Mouse (Mus musculus): ENCODE data around the gene Psmc5.

Gene Psmc5

DNA sequence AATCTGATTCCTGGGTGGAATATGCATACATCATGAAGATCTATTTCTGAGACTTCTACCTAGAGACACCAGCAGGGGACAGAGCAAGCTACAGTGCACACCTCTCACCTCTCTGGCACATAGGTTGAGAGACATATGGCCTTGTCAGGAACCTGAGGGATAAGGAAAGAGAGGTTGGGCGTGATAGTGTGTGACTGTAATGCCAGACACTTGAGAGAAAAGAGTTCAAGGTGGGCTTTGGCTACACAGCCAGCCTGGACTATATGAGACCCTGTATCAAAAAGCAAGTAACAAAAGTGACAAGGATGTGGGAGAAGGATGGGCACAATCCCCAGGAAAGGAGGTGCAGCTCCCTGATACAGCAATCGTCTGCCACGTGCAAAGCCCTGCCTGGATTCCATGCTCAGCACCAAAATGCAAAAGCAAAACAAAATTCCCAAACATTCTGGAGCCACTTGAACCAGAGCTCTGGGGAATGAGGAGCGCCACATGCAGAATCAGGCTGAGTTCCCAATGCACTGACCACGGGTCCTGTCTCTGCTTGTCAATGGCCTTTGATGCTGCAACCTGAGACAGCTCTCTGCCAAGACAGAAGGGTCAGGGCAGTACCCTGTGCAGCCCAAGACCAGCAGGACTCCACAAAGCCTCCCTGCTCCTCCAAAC lies 15.3 kb downstream of the Psmc5 start:
- DNase-seq, result no peak

DNA sequence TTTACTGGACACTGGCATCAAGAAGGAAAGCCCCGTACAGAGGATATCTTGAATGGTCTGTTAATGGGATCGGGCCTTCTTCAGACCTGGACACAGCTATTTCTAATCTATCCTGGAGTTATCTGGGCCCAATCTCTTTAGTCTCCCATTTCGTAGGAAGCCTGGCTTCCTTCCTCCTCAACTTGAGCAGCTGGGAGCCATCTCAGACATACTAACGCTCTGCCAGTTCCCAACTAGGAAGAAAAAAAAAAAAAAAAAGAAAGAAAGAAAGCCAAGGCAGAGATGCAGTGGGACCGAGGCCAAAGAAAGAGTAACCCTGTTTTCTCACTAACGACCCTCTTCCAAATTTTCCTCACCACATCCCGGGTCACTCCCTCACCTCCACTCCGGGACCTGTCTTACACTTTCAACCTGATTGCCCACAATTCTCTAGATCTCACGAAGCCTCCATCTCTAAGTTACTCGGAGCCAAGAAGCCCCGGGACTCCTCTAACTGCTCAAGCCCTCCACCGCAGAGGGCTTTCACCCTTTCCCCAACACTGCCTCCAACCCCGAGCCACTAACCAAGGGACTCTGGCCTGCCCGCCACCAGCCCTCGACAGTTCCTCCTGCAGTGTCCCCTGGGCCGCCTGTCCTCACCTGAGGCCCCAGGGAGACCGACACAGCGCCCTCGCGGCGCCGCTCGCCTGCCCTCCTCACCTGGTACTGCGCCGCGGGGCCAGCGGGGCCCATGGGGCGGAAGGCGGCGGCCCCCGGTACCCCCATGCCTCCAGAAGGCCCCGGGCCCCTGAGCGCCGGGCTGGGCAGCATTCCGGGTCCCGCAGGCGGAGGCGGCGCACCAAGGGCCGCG lies 16.1 kb downstream of the Psmc5 start:
- peak in 1 of 2 experiments; percentile 53 for DNase-seq

DNA sequence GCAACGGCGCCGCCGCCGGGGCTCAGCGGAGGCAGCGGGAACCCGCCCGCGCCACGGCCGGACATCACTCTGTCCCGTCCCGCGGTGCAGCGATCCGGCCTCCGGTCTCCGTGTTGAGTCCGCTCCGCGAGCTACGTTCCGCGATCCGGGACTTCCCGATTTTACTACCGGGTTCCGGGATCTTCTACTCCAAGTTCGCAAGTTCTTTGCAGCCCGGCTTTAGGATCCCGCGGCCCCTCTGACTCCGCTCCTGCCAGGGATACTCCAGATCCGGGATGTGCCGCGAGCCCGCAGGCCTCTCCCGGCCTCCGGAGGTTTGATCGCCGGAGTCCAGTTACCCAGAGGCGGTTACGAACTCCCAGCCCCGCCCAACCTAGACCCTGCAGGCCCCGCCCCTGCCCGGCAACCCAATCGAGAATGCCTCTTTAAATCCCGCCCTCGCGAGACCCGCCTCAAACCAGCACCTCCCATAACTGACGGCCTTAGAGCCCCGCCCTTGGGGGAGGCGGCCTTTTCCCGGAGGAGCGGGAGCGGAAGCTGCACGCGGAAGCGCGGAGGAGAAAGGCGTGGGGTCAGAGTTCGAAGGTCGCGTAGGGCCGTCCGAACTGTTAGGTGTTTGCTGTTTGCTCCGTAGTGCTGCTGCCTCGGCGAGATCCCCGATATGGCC lies 16.8 kb downstream of the Psmc5 start, which contains the start of gene Smarcd2:
Smarcd2 (minus strand) TSS at position 329 of the 667 bp plus-strand sequence.
- DNase-seq, result peak; percentile 97

DNA sequence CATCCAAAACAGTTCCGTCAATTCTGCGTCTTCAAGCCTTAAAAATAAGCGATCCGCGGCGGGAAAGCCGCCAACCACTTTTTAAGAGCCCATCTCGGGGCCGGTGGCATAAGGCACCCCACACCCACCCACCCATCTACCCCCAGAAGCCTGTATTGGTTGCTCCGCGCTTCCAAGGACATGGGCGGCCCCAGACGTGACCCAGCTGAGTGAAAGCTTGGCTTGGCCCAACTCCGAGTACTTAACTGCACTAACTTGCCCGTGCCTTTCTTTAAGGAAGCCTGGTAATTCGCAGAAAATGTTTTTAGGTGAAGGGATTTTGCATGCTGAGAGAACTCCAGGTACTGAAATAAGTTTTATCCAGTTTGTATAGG lies 17.3 kb downstream of the Psmc5 start:
- no peak for DNase-seq

DNA sequence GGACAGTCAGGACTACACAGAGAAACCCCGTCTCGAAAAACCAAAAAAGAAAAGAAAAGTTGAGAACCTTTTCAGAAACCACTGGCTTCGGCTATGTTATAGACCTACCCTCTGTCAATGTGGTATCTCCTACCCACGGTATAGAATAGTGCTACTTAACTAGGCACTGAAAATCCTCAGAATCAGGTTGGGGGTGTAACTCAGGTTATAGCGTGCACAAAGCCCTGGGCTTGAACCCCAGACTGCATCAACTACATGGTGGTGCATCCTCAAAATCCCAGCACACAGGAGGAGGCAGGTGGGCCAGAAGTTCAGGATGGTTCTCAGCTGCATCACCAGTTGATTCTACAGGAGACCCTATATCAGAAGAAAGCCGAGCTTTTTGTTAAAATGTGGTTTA lies 17.9 kb downstream of the Psmc5 start:
- DNase-seq, result no peak

DNA sequence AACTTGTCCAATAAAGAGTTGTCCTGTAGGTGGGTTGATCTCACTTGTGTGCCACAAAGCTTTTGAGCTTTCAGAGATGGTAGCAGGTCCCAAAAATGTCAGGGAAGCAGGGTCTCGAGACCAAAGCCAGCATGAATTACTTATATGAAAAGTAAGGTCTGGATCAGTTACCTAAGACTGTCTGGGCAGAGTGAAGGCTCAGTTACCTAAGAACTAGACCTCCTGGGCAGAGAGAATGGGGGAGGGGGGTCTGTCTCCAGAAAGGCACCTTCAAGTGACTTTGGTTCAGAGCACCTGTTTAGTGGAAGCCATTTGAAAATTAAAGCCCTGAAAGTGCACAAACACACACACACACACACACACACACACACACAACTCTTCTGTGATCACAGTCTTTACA lies 18.4 kb downstream of the Psmc5 start:
- no peak for DNase-seq

DNA sequence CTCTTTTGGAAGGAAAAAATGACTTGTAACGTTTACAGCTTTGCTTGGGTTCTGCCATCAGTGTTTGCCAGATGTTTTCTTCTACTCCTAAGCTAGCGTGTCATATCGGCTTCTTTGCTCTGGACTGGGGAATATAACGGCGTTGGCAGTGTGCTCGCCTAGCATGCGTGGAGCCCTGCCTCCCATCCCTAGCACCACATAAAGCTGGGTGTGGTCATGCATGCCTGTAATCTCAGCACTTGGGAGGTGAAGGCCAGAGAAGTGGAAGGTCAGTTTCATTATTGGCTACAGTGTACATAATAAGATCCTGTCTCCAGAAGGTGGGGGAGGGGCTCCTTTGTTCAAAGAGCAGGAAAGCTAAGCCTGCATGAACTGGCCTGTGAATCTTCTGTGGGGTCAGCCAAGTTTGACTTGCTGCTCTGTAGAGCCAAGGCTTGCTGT lies 19.0 kb downstream of the Psmc5 start:
- no peak for DNase-seq

DNA sequence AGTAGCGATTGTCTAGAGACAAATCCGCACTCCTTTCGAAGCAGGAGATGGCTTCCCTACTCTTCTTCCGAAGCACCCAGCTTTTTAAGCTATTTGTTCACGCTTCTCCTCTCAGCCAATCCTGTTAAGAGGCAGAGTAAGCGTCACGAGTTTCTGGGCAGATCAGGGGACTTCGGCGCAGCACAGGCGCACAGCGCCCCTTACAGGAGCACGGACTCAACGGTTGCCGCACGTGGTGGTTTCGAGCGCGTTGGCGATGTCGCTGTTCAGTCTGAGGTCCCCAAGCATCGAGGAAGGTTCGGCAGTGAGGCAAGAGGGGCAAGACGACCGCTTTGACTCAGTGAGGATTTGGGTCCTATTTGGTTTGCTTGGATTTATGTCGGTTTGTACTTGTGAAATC lies 20.5 kb downstream of the Psmc5 start, which contains the start of gene Tcam1:
Tcam1 (plus strand) TSS at position 219 of the 400 bp plus-strand sequence.
- peak; percentile 97 for DNase-seq

DNA sequence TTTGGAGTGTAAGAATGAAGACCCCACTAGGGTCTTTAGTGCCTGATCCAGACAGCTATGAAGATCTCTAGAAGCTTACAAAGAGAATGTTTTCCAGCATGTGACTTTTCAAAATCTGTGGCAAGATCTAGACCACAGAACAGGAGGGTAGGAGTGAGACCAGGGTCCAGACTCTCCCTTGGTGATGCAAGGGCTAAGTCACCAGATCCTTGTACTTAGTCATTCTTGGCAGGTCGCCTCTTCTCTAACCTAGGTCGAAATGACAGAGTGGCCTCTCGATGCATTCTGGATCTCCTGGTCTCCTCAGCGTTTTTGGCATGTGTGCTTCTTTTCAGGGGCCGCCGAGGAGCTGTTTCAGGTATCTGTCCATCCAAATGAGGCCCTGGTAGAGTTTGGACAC lies 26.5 kb downstream of the Psmc5 start:
- DNase-seq, result no peak

DNA sequence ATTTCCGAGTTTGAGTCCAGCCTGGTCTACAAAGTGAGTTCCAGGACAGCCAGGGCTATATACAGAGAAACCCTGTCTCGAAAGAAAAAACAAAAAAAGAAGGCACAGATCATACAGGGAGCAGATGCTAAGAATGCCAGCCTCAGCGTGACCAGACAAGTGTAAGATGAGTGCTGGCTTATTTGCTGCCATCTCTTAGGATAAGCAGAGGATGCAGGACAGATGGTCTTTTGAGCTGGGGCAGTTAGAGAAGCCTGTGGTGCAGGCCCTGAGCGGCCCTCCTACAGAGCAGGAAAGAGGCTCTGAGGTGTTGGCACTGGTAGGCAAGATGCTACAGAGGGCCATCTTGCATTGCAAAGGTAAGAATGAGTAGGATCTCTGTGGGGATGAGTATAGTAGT lies 27.4 kb downstream of the Psmc5 start:
- DNase-seq, result no peak

DNA sequence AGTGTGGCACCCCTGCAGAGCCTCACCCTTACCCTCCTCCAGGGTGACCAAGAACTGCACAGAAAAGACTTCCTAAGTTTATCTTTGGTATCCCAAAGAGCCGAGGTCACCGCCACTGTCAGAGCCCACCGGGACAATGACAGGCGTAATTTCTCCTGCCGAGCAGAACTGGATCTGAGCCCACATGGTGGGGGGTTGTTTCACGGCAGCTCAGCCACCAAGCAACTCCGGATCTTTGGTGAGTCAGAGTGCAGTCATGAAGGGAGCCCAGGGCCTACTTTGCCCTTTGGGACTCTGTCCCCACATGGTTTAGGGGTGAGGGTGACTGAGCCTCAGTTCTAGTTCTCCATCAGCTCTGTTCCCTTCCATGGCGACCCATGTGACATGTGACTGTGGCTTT lies 28.2 kb downstream of the Psmc5 start:
- DNase-seq, result no peak

DNA sequence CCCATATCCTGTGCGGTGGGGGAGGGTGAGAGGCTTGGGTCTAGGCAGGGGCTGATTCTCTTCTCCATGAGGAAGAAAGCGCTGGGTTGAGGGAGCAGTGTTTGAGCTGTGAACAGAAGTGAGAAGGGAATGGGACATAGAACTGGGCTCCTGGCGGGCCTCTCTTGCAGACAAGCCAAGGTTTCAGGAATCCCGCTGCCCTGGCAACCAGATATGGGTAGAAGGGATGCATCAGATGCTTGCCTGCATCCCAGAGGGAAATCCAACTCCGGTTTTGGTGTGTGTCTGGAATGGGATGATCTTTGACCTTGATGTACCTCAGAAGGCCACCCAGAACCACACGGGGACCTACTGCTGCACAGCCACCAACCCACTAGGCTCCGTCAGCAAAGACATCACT lies 30.3 kb downstream of the Psmc5 start:
- DNase-seq, result no peak

DNA sequence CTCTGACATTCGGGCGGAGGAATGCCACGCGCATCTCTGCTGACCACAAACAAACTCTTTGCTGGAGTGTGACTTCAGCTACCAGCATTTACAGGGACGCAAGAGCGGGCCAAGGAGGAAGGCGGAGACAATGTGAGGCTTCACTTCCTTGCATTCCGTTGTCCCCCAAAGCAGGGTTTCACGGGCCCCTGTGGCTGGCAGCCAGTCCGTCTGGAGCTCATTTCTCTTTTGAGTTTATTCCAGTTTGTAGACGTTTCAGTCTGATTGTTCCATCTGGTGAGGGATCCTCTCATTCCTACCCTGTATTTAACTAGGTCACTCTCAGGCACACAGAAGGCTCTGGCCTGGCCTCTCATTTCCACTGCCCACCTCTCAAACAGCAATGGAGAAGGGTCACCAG lies 31.0 kb downstream of the Psmc5 start:
- DNase-seq, result no peak

DNA sequence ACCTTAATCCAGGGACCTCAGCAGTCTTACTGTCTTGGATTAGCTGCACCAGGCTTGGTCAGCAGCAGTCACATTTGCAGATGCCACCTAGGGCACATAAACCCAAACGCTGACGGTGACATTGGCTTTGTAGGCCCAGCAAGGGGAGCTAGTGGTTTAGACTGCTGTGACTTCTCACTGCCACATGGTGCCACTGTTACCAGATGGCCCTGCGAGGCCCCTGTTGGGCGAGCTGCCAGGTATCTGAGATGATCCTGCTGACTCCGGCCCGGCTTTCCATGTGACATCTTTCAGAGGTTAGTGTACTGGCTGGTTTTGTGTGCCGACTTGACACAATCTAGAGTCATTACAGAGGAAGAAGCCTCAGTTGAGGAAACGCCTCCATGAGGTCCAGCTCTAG lies 33.4 kb downstream of the Psmc5 start:
- DNase-seq, result peak; percentile 59 to 61

DNA sequence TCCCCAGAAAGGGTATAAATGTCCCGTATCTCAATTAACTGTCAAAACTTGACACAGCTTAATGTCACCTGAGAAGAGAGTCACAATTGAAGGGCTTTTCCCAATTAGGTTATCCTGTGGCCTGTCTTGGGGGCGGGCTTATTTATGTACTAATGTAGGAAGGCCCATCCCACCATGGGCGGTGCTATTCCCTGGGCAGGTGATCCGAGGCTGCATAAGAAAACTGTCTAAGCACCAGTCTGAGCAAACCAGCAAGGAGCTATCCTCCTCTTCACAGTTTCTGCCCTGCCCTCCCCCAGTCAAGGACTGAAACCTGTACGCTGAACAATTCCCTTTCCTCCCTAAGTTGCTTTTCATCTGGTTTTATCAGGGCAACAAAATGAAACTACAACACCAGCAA lies 34.4 kb downstream of the Psmc5 start:
- no peak for DNase-seq

DNA sequence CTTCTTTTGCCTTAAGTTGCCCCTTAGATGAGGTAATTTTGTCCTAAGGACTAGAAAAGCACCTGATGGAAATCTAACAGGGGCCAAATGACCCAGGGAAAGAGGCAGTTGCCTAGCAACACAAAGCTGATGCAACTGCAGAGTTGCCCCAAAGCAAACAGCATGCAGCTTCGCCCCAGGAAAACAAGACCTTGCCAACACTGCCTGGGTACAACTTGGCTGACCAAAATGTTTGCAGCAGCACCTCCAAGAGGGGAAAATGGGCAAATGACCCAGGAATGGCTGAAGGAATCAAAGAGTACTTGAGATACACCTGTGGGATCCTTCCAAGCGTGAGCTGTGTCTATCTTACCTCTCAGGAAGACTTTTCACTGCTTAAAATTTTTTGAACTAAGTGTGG lies 35.9 kb downstream of the Psmc5 start:
- no peak for DNase-seq

DNA sequence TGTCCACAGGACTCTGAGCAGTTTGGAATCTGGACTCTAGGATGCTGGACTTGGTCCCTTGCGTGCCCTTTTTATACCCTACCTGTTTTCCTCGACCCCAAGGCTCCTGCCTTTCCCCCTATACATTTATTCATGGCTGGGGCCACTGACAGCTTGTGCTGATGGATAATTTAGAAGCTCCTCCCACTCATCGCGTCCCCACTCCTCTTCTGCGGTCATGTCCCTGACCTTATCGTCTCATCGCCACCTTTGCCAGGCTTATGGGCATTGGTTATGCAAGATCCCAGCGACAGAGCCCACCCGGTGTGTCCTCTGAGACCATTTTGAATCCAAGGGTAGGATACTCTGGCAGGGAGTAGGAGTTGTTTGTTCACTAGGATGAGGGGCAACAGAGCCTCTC lies 45.8 kb downstream of the Psmc5 start, which contains the start of gene Gh:
Gh (minus strand) TSS at position 101 of the 400 bp plus-strand sequence.
- DNase-seq, result no peak

DNA sequence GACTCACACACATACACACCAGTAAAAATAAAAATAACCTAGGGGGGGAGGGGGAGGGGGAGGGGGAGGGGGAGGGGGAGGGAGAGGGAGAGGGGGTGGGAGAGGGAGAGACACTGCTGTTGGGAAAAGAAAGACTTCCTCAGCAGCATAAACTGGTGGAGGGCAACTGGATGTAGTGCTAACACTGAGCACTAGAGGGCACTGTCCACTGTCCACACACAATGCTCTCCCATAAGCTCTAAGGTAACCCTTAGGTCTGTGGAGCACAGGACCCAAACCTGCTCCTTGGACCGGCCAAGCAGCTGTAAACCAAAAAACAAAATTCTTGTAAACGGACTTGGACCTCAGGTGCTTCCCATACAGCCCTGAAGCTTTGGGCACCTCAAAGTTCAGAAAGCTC lies 46.7 kb downstream of the Psmc5 start:
- peak; percentile 82 to 84 for DNase-seq

DNA sequence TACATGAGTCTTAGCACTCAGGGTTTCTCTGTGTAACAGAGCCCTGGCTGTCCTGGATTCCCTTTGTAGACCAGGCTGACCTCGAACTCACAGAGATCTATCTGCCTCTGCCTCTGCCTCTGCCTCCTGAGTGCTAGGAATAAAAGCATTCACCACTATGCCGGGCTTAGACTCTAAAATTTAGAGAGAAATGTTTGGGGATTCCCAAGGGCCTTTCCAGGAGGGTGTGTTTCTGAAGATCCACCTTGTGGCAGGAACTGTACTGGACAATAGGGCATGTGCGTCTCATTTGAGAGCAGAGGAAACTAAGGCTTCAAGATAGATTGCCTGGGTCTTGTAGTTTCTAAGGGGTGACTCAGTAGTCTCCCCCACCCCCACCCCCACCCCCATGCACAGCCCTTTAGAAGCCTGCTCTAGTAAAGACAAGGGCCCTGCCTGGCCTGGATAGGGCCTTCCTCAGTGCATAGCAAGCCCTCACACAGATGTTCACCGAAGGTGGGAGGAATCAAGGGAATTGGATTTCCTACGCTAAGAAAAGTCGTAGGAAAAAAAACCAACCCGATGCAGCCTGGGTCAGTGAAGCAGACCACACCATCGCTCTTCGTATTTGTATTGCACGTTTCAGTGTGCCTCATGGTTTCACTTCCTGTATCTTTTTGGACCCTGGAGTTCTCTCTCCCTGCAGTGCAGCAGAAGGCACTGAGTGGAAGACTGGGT lies 49.6 kb downstream of the Psmc5 start:
- DNase-seq, result peak; percentile 74 to 80

DNA sequence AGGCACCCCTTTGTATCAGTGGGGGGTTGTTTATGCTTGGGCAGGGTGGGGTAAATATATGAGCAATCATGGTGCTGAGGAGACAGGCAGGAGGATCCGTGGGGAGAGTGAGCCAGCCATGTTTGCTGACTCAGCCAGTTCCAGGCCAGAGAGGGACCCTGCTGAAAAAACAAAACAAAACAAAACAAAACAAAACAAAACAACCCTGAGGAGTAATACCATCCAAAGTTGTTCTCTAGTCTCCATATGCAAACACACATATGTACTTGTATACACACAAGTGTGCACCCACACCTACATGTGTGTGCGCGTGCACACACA lies 50.1 kb downstream of the Psmc5 start:
- no peak for DNase-seq

DNA sequence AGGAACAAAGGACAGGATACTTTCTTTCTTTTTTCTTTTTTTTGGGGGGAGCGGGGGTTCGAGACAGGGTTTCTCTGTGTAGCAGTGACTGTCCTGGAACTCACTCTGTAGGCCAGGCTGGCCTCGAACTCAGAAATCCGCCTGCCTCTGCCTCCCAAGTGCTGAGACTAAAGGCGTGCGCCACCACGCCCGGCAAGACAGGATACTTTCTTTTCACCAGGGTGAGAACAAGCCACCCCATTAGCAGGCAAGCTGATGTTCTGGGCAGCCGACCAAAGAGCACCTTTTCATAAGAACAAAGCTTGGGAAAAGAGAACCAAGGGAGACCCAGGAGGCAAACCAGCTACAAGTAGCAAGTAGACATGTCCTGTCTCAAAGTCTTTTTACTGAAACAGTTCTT lies 50.8 kb downstream of the Psmc5 start:
- DNase-seq, result peak; percentile 36

DNA sequence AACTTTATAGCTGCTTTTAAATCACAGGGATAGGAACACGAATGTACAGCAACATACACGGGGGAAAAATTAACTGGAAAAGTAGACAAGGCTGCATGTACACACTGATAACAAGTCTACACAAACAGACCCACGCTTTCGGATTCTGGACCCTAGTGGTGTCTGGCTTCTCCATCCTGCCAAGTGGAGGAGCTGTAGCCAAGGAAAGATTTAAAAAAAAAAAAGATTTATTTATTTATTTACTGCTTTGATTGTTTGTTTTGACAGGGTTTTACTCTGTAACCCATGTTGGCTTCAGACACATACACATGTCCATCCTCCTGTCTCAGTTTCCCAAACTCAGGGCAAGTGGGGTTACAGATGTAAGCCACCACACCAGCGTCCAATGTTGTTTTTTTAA lies 51.5 kb downstream of the Psmc5 start:
- peak; percentile 18 to 21 for DNase-seq

DNA sequence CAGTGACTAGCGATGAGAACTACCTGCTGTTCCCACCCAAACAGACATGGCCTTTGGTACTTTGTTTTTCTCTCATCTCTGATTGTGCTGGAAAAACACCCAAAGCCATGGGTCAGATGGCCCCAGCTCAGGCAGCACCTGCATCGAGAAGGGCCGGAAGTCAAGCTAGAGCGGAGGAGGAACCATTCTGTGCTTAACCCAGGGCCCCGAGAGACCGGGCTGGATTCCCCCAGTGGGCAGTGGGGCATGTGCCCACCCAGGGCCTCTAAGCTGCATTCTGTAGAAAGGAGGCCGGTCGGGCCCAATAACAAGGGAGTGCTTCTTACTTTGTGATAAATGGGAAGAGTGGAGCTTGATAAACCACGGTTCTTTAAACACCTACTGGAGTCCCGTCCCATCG lies 52.2 kb downstream of the Psmc5 start:
- peak; percentile 87 to 90 for DNase-seq

Measured in B cell, adult 2 months (primary cell).